Mouse (Mus musculus): Measurements from ENCODE around the gene Fgf13.

Gene Fgf13

GRCm38 (mm10) chrX:59567695-59568431 lies at the start of gene Fgf13:
Fgf13 (minus strand) TSS chrX:59568071.
- in situ Hi-C loops (cut with MboI; ENCODE audit: low pct_unique_long_range_greater_than_20kb in 1 of 2, low sequenced_read_pairs in 2 of 2, unreplicated experiment in 1 of 2), result no loop called here

DNA sequence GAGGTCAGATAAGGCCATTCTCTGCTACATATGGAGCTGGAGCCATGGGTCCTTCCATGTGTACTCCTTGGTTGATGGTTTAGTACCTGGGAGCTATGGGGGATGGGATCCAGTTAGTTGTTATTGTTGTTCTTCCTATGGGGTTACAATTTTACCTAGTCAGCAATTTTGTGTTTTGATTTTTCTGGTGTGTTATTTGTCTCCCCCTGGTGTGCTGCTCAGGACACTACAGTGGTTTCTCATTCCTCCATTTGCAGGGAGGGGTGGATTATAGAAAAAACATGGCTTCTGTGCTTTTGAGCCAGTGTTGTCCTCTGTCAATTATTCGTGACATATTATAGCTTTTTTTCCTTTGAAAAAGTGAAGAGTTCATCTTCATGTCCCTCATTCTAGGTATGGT lies 38.7 kb upstream of the Fgf13 start:
- in situ Hi-C loops (cut with MboI; ENCODE audit: low pct_unique_long_range_greater_than_20kb in 1 of 2, low sequenced_read_pairs in 2 of 2, unreplicated experiment in 1 of 2), result loop anchor here in 1 of 2 experiments (5.0 kb wide), 1 partner anchor 414 kb away; no protein-coding TSS in a partner anchor

- in situ Hi-C loops (cut with MboI; ENCODE audit: low pct_unique_long_range_greater_than_20kb in 1 of 2, low sequenced_read_pairs in 2 of 2, unreplicated experiment in 1 of 2), result no loop called here
Observed at GRCm38 (mm10) chrX:59589050-59589449, 21.2 kb upstream of the Fgf13 start.

DNA sequence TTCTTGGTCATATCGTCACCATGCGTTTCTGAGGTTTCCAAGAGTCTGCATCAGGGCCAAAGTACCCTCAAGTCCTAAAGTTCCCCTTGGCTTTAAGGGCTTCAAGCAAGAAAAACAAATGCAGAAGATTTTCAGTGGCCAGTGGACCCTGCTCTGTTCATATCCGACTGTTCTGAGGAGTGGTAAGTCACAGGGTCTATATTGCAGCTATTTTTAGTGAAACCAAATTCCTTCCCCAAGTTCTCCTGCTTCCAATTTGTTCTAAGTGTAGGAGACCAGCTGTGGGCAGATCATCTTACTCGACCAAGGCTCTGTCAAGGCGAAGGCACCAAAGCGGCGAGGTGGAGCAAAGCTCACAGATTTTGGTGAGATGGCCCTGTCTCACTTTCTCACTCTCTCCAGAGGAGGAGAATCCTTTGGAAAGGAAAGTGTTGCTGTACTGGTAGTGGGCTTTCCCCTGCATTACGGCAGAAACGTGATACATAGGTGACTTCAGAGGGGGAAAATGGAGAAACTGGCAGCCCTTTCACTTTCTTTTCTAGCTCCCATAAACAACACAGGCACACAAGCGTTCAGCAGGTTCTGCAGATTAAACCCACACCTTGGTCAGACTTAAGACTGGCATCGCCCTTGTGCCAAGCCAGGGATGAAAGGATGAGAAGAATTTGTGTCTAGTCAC lies 17.8 kb upstream of the Fgf13 start:
- in situ Hi-C loops (cut with MboI; ENCODE audit: low pct_unique_long_range_greater_than_20kb in 1 of 2, low sequenced_read_pairs in 2 of 2, unreplicated experiment in 1 of 2), result no loop called here

DNA sequence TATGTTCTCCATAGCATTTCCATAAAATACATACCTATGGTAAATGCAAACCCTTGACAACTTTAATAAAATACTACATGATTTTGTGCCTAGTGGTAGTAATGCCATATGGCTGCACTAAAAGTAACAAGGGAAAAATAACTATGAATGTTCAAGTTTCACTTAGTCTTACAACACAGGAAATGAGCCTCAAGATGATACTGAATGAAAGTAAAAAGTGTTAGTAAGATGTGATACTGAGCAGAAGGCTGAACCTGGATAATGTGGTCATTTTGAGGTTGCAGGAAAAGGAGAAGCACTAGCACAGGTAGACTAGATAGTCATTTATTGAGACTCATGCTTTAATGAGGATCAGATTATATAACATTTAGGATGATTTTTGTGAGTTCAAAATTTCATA lies 16.2 kb upstream of the Fgf13 start:
- in situ Hi-C loops (cut with MboI; ENCODE audit: low pct_unique_long_range_greater_than_20kb in 1 of 2, low sequenced_read_pairs in 2 of 2, unreplicated experiment in 1 of 2), result no loop called here

DNA sequence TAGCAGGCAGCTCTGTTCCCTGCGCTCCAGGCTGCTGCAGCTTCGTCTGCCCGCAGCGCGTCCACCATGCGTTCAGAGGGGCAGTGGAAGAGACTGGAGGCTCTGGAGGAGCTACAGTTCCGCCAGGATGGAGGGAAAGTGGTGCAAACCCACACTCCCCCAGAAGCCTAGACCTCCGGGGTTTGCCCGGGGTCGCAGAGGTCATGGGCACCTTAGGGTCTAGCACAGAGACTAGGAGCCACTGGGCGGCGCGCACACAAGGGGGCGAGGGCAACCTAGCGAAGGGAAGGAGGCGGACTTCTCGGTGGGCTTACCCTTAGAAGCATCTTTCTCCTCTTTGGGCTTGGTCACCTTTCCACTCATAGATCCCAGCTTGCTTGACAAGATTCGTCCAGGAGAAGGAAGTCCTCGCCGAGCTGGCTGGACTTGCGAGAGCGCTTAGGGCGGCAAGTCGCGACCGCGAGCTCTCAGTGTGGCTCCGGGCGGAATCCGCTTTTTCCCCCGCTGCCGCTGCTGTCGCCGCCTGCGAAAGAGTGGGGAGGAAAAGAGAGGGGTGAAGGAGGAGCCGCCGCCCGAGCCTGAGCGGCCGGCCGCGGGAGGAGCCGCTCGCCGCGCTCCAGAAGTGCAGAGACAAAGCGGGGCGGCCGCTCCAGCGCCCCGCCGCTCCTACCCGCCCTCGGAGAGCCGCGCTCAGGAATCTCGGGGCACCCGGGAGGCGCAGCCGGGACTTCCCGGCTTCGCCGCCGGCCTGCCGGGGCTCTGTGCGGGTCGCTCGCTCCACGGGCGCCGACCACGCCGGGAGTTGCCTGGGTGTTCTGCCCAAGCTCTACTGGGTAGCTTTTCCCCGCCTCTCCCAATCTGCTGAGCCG lies 811 bp downstream of the Fgf13 start:
- in situ Hi-C loops (cut with MboI; ENCODE audit: low pct_unique_long_range_greater_than_20kb in 1 of 2, low sequenced_read_pairs in 2 of 2, unreplicated experiment in 1 of 2), result no loop called here

DNA sequence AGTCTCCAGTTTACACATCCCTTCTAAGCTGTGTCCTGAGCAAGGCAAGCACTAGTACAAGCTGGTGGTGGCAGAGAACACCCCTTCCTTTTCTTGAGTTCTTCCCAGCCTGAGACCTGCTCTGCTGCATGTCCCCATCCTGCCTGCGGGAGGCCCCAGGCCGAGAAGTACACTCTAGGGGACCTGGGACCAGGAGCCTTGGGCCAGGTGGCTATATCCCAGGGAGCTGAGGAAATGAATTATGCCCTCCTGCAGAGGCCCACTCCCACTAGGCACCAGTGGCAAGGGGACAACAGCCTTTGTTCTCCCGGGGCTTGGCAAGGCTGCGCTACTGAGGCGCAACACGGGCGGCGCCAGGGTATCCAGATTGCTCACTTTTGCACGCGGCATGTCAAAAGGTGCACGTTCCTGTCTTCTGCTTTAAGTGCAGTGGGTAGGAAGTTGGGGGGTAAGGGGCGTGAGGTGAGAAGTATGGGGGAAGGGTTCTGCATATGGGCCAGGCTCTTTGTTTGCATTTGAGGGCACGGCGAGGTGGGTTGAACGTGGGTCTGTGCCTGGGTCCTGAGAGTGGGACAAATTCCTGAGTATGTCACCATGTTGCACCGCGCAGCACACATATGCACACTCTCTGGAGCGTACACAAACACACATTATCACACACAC lies 1.7 kb downstream of the Fgf13 start:
- in situ Hi-C loops (cut with MboI; ENCODE audit: low pct_unique_long_range_greater_than_20kb in 1 of 2, low sequenced_read_pairs in 2 of 2, unreplicated experiment in 1 of 2), result no loop called here

DNA sequence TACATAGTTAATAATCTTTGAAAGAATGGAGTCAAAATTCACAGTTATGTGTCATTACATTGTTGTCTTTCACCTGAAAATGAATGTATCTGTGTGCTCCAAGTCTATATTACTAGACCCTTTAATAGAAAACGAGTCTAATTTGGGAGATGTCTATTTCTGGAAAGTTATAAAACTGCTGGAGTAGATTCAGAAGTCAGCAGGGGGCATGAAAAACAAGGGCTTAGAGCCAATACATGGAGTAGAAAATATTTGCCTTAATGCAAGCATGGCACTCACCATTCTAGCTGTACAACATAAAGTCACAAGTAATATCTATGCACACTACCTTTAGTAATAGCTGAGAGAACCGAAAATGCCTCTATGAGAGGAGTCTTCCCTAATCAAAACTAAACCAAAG lies 19.9 kb downstream of the Fgf13 start:
- in situ Hi-C loops (cut with MboI; ENCODE audit: low pct_unique_long_range_greater_than_20kb in 1 of 2, low sequenced_read_pairs in 2 of 2, unreplicated experiment in 1 of 2), result no loop called here

- in situ Hi-C loops (cut with MboI; ENCODE audit: low pct_unique_long_range_greater_than_20kb in 1 of 2, low sequenced_read_pairs in 2 of 2, unreplicated experiment in 1 of 2), result no loop called here
Observed at GRCm38 (mm10) chrX:59508273-59508672, 59.6 kb downstream of the Fgf13 start.

GRCm38 (mm10) chrX:59493388-59493787 lies 74.5 kb downstream of the Fgf13 start:
- in situ Hi-C loops (cut with MboI; ENCODE audit: low pct_unique_long_range_greater_than_20kb in 1 of 2, low sequenced_read_pairs in 2 of 2, unreplicated experiment in 1 of 2), result no loop called here

DNA sequence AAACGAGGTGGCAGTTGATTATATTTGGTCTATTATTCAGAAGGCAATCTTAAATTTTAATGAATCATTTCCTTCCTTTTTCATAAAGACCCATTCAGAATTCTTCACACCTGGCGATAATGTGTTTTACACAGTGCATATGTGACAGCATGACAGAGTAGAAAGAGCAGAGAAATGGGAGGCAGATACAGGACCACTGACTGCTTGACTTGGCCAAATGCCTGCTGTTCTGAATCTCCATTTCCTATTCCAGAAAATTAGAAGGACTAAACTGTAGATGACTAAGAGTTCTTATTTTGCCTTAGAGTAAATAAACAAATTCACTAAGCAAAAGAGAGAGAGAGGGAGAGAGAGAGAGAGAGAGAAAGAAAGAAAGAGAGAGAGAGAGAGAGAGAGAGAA lies 82.4 kb downstream of the Fgf13 start:
- in situ Hi-C loops (cut with MboI; ENCODE audit: low pct_unique_long_range_greater_than_20kb in 1 of 2, low sequenced_read_pairs in 2 of 2, unreplicated experiment in 1 of 2), result no loop called here

DNA sequence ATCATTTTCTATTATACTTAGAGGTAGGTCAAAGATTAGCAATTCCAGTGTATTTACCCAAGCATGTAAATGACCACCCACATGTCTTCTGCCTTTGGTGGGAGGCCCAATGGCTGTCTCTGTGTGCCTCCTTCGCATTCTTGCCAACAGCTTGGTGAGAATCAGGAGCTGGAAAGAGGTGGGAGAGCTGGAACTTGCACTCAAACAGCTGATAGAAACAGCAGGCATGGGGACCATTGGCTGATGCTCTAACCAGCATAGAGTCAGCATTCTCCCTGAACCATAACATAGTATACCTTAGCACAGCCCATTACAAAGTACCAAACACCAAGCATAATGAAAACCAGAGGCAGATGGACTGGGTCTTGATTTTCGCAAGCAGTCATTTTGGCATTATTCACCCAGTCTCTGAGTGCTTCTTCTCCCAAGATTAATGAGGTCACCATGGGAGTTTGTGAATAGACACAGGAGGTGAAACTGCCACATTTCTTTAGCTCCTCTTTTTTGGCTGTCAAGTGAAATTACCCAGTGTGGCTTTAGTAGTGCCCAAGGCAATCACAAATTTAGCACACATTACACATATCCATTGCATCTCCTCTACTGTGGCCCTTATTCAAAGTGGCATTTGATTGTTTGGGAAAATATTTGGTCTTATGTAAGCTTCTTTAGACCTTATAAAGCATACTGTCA lies 165.1 kb downstream of the Fgf13 start:
- in situ Hi-C loops (cut with MboI; ENCODE audit: low pct_unique_long_range_greater_than_20kb in 1 of 2, low sequenced_read_pairs in 2 of 2, unreplicated experiment in 1 of 2), result no loop called here

DNA sequence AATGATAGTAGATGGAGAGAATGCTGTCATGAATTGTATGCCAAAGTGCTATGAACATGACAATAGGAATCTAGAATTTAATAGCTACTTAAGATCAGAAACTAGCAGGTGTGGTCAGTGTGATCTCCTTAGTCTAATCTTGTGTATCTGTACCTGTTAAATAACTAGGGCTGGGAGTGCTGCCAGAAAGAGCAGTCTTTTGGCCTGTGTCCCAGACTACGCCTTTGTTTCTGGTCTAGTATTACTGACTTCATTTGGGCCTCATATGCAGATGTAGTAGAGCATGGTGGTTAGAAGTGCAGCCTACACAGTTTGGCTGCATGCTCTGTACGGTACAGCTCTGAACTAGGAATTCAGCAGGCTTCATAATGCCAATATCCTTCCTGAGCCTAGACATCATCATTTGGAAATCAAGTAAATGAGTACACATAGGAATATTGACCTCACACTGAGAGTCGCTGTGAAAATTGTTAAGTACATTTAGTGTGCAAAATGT lies 276.9 kb downstream of the Fgf13 start:
- in situ Hi-C loops (cut with MboI; ENCODE audit: low pct_unique_long_range_greater_than_20kb in 1 of 2, low sequenced_read_pairs in 2 of 2, unreplicated experiment in 1 of 2), result loop anchor here (25.0 kb wide), 1 partner anchor 104 kb away; no protein-coding TSS in a partner anchor

GRCm38 (mm10) chrX:59251576-59251975 lies 316.3 kb downstream of the Fgf13 start:
- in situ Hi-C loops (cut with MboI; ENCODE audit: low pct_unique_long_range_greater_than_20kb in 1 of 2, low sequenced_read_pairs in 2 of 2, unreplicated experiment in 1 of 2), result no loop called here

GRCm38 (mm10) chrX:59243752-59244151 lies 324.1 kb downstream of the Fgf13 start:
- in situ Hi-C loops (cut with MboI; ENCODE audit: low pct_unique_long_range_greater_than_20kb in 1 of 2, low sequenced_read_pairs in 2 of 2, unreplicated experiment in 1 of 2), result no loop called here

- in situ Hi-C loops (cut with MboI; ENCODE audit: low pct_unique_long_range_greater_than_20kb in 1 of 2, low sequenced_read_pairs in 2 of 2, unreplicated experiment in 1 of 2), result no loop called here
Observed at GRCm38 (mm10) chrX:59243176-59243575, 324.7 kb downstream of the Fgf13 start.

DNA sequence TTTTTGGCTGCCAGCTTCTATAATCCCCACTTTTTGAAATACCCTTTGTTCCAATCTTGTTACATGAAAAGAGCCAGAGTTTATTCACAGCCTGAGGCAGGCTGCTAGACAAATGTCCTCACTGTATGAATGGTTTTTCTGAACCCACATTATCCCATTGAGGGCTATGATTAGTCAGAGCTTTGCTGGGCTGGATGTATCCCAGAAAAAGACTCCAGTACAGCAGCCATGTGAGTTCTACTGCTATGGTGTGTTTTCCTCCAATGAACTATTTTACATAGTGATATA lies 326.5 kb downstream of the Fgf13 start:
- in situ Hi-C loops (cut with MboI; ENCODE audit: low pct_unique_long_range_greater_than_20kb in 1 of 2, low sequenced_read_pairs in 2 of 2, unreplicated experiment in 1 of 2), result no loop called here
